Mouse (Mus musculus) heart, adult 18-20 months (tissue): ENCODE results near the gene 2010315B03Rik. TPM values are rescaled to one million over a fixed set of nuclear protein-coding genes. Genes with fewer than 3 reads are reported as not detected.
"Not testable (repeated sequence)": the region's sequence is repeated elsewhere in the genome, so short reads cannot be mapped to it uniquely, and the experiment has no call there.

Source experiments
- DNase-seq, 2 experiments: peaks; one replicate each; pipeline ENCODE4 v3.0.0; 2021 to 2022; ENCODE audit warnings: mixed read lengths in 1 of 2
- long read RNA-seq, 2 experiments: library from polyadenylated mRNA; stranded (forward); transcript quantifications; one replicate each; pipeline ENCODE4 v2.0.0; 2021
- total RNA-seq, 2 experiments: library from RNA; stranded (reverse); gene quantifications; 2 replicates each; pipeline ENCODE4 v1.2.3; 2021

Gene 2010315B03Rik
- 1 to 10 TPM; 8.8 to 9.8 TPM for total RNA-seq
- long read RNA-seq, experiment 1, partial matches to known transcripts = 0 of 8 reads
- long read RNA-seq, experiment 1, other reads (novel, unspliced or antisense) = 1 of 8 reads
- long read RNA-seq, experiment 2, partial matches to known transcripts = 0 of 4 reads
- long read RNA-seq, experiment 2, other reads (novel, unspliced or antisense) = 0 of 4 reads

DNA sequence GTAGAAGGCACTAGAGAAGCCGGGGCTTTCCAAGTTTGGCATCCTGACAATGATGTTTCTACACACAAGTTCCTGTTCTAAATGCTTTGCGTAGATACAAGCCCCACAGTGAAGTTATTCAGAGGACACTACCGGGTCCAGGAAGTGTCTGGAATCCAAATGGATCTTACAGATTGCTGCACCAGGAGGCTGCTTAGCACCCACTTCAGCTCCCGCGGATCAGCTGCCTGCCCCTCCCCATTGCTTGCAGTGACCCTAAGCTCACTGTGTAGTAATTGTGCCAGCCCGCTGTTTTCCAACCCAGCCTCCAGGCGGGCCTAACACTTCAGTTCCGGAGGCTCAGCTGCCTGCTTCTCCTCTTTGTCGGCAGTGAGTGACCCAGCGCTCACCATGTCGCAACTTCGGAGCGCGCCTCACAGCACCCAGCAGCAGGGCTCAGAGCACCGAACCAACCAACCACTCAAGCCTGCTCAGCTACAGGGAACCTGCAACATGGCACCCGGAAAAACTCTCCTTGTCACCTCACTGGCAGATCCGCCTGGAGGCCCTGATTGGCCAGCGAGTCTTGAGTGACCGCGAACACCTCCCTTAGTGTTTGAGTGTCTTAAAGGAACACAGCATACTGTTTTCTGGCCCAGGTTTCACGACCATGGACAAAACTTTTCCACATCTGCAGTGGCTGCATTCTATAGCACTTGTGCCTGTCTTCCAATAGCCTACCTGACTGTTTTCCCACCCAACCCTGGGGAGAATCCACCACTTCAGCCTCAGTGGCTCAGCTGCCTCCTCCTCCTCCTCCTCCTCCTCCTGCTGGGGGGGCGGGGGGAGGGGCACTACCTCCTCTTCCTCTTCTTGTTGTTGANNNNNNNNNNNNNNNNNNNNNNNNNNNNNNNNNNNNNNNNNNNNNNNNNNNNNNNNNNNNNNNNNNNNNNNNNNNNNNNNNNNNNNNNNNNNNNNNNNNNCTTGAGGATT, at the start of gene 2010315B03Rik:
Gene 2010315B03Rik (minus strand): TSS at position 526 of the 972 bp plus-strand sequence.
- DNase-seq = peak; percentile 91 to 95

GRCm38 (mm10) chr9:124311502-124311901, 994 bp downstream of the 2010315B03Rik start:
- no peak for DNase-seq

DNA sequence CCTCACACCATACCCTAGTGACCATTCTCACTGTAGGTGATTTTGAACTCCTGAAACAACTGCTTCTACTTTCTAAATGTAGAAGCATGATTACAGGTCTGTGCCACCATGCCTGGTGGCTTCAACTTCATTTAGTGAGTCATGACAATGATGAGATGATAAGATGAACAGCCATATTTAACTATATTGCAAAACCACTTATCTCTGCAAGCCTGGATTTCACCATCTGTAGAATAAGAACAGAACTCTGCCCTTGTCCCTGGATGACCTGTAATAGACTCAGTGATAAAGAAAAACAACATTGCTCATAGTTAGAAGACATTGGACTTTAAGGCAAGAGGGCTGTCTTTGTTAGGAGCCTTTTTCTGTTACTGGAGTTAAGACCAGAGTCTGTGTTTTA, 24.2 kb downstream of the 2010315B03Rik start:
- DNase-seq = no peak

GRCm38 (mm10) chr9:124281912-124282686, 30.4 kb downstream of the 2010315B03Rik start:
- peak; percentile 93 to 94 for DNase-seq

- no peak for DNase-seq
Measured at GRCm38 (mm10) chr9:124281448-124281791, 31.1 kb downstream of the 2010315B03Rik start.

GRCm38 (mm10) chr9:124280576-124281447, 31.7 kb downstream of the 2010315B03Rik start:
- no peak for DNase-seq

- DNase-seq = no peak
Measured at GRCm38 (mm10) chr9:124279300-124279699, 33.2 kb downstream of the 2010315B03Rik start.

DNA sequence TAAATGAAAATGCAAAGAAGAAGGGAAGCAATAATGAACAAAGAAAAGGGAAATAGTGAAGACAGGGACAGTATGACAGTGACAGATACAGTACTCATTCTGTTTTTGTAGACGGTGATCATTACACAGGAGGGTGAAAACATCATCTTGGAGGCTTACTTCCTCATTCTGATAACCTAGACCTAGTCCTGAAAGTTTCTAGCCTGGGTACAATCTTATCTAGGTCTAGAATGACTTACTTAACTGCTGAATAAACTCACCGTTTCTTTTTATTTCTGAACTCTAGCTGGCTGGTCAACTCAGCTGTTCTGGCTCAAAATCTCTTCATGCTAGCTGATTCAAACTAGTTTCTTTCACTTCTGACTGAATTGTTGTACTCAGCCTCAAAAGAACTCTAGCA, 37.4 kb downstream of the 2010315B03Rik start:
- no peak for DNase-seq

DNA sequence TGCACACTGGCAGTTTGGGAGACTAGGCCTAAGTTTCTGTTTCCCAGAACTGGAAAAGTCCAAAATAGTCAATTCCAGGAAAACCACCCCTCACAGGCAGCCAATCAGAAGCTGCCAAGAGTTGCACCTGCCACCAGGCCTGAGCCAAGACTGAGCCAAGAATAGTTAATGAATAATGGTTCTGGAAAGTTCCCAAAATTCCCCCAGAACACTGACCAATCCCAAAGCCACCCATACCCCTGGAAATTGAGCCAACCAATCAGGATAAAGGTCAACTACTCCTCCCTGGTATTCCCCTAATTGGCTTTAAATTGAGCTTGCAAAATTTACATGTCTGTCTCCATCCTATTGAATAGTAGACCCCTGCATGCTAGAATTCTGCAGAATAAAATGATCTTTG, 39.3 kb downstream of the 2010315B03Rik start:
- no peak for DNase-seq

DNA sequence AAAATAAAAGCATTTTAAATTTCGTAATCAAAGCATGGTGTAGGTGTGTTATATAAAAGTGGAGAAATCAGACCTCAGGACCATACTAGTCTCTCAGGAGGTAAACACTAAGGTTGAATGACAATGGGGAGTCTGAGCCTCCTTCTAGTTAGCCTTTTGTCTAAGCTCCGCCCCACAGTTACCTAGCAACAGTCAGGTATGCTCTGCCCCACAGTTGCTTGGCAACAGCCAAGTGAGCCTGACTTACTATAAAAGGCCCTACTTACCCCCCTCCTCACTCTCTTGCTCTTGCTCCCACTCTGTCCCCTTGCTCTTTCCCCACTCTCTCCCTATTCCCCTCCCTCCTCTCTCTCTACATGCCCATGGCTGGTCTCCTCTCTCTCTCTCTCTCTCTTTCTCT, 44.6 kb downstream of the 2010315B03Rik start:
- no peak for DNase-seq

- no peak for DNase-seq
Measured at GRCm38 (mm10) chr9:124267493-124267892, 45.0 kb downstream of the 2010315B03Rik start.

GRCm38 (mm10) chr9:124262987-124263717, 49.3 kb downstream of the 2010315B03Rik start:
- no peak for DNase-seq

DNA sequence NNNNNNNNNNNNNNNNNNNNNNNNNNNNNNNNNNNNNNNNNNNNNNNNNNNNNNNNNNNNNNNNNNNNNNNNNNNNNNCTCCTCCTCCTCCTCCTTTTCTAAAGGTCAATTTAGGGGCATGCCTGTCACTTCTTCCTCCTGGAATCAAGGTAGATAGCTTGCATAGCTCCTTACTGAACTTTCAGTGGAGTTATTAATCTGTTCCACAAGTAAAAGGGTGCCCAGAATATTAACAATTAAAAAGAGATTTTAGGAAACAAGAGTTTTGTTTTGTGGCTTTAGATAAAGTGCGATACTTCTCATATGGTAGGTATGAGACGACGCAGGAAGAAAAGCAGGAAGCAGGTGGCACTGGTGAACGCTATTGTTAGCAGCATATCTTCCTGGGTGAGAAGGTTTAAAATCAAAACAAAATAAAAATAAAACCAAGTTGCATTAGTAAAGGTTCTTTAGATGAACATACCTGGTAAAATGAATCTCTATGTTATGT, 54.4 kb downstream of the 2010315B03Rik start:
- no peak for DNase-seq

GRCm38 (mm10) chr9:124257200-124258066, 55.1 kb downstream of the 2010315B03Rik start:
- no peak for DNase-seq

- DNase-seq = not testable (repeated sequence)
Measured at GRCm38 (mm10) chr9:124256271-124257199, 56.0 kb downstream of the 2010315B03Rik start.

DNA sequence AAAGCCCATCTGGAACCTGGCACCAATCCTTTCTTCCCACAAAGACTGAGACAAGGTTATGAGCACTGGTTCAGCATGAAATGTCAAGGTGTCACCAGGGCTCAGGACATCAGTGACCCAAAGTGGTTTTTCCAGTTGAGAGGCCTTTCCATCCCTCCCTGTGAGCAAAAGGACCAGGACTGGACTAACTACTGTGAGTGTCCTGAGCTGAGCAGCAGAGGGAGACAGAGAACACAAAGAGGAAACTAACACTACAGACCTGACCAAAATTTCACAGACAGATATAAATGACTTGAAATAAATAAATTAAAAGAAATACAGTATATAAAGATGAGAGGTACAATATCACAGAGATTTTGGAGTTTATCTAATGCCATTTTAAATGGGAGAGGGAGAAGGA, 61.1 kb downstream of the 2010315B03Rik start:
- DNase-seq = no peak
